Mouse (Mus musculus): ENCODE data around the gene Defb36. TPM values are rescaled to one million over a fixed set of nuclear protein-coding genes. Genes with fewer than 3 reads are reported as not detected.

Gene Defb36
- polyA plus RNA-seq (2015; fragmentation: Nextera tagmentation; extraction: Ambion mirVana) = not detected in 2 replicates

DNA sequence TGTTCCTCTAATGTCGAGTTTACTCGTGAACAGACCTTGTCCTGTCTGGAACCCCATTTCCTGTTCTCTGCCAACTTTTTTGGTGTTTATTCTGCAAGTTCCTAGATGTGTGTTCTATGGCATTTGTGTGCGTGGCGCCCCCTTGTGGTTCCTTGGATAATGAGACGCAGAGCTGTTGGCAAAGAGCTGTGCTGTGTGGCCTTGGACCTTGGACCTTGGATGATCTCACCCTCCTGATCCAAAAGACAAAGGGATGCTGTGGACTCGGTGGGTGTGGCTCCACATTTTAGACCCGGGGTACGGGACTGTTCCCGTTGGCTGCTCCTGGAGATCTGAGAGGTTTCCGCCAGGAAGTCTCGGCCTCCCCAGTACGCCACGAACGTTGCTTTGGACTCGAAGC, at the start of gene Defb36:
Gene Defb36 (plus strand): TSS at position 271 of the 400 bp plus-strand sequence.
- H3K9me3 ChIP-seq (replicated peaks) = no peaks in the 10 kb centered on the region
- no peaks in the 10 kb centered on the region for H3K27me3 ChIP-seq
- H3K4me2 ChIP-seq = no peak within 1 kb of the TSS
- H3K4me3 ChIP-seq (replicated peaks) = no peak within 1 kb of the TSS
- ATAC-seq (ENCODE audit: low read depth) (no peak), DNase-seq (no peak)
- no peaks in the 10 kb centered on the region for H3K4me1 ChIP-seq (replicated peaks)
- WGBS (ENCODE audit: insufficient replicate concordance) = 66% methylated on average over 15 of the region's 15 CpGs
- H3K27ac ChIP-seq = no peak within 1 kb of the TSS
- no peaks in the 10 kb centered on the region for H3K36me3 ChIP-seq
- no peak within 1 kb of the TSS for H3K9ac ChIP-seq

DNA sequence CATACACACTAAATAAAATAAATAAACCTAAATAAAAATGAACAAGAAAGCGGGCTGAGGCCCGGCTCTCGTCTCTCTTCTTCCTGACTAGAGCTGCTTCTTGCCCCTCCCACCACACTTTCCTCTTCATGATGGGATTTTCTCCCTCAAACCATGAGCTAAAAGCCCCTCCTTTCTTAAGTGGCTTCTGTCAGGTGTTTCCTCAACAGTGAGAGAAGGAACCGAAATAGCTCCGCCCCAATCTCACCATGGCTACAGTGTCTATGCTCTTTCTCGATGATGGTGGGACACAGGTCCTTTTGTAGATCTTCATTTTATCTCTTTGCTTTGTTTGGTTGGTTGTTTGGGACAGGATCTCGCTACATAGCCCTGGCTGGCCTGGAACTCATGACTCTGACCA, 47.5 kb upstream of the Defb36 start:
- DNase-seq = no peak
- no peak overlapping the region for H3K9ac ChIP-seq
- no peaks in the 10 kb centered on the region for H3K36me3 ChIP-seq
- WGBS (ENCODE audit: insufficient replicate concordance) = 60% methylated on average over 7 of the region's 7 CpGs
- ATAC-seq (ENCODE audit: low read depth) = no peak
- 0 out of 2 replicates have a peak, but pooled peaks cover 3% of the 10 kb centered on the region for H3K27me3 ChIP-seq
- no peaks in the 10 kb centered on the region for H3K4me1 ChIP-seq (replicated peaks)
- no peak overlapping the region for H3K27ac ChIP-seq
- H3K9me3 ChIP-seq (replicated peaks) = no peaks in the 10 kb centered on the region
- H3K4me2 ChIP-seq = no peak overlapping the region
- H3K4me3 ChIP-seq (replicated peaks) = no peak overlapping the region

DNA sequence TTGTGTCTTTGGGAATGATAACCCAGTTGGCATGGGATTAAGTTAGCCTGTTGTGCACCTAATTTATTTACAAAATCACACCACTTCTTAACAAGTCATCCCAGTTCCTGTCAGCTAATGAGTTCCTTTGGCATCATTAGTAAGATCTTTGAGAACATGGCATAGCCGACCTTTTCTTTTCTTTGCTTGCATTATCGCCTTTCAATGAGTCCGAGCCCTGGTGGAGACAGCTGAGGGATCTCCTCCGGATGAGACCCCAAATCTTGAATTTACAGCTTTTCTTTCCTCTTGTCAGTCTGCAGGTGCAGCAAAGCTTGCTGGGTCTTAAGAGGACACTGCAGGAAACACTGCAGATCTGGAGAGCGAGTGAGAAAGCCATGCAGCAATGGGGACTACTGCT, 35.1 kb upstream of the Defb36 start, which contains the start of gene Gm17416:
Gene Gm17416 (plus strand): TSS at position 301 of the 400 bp plus-strand sequence.
- H3K27ac ChIP-seq = no peak within 1 kb of the TSS
- H3K4me3 ChIP-seq (replicated peaks) = no peak within 1 kb of the TSS
- DNase-seq (no peak), ATAC-seq (ENCODE audit: low read depth) (no peak)
- H3K4me2 ChIP-seq = no peak within 1 kb of the TSS
- H3K36me3 ChIP-seq = no peaks in the 10 kb centered on the region
- 70% methylated on average over 5 of the region's 5 CpGs for WGBS (ENCODE audit: insufficient replicate concordance)
- no peaks in the 10 kb centered on the region for H3K27me3 ChIP-seq
- no peak within 1 kb of the TSS for H3K9ac ChIP-seq
- no peaks in the 10 kb centered on the region for H3K9me3 ChIP-seq (replicated peaks)
- H3K4me1 ChIP-seq (replicated peaks) = no peaks in the 10 kb centered on the region

DNA sequence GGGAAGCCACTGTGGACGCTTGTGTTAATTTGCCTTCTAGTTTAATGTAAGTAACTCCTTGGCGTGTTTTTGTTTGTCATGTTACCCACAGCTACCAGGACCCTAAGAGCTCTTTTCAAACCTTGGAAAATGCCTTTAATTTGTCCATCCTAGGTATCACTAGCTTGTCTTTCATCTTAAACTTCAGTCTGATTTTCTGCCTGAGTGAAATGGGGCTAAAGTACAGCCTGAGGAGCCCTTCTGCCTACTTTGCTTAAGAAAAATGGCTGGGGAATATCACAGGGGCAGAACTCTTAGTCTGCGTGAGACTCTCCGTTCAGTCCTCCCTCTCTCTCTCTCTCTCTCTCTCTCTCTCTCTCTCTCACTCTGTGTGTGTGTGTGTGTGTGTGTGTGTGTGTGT, 34.2 kb upstream of the Defb36 start:
- H3K36me3 ChIP-seq = no peaks in the 10 kb centered on the region
- no peak overlapping the region for H3K4me2 ChIP-seq
- no peak overlapping the region for H3K27ac ChIP-seq
- no peaks in the 10 kb centered on the region for H3K4me1 ChIP-seq (replicated peaks)
- no peak for ATAC-seq (ENCODE audit: low read depth)
- 60% methylated on average over 4 of the region's 4 CpGs for WGBS (ENCODE audit: insufficient replicate concordance)
- DNase-seq = no peak
- no peaks in the 10 kb centered on the region for H3K27me3 ChIP-seq
- H3K4me3 ChIP-seq (replicated peaks) = no peak overlapping the region
- no peak overlapping the region for H3K9ac ChIP-seq
- no peaks in the 10 kb centered on the region for H3K9me3 ChIP-seq (replicated peaks)

DNA sequence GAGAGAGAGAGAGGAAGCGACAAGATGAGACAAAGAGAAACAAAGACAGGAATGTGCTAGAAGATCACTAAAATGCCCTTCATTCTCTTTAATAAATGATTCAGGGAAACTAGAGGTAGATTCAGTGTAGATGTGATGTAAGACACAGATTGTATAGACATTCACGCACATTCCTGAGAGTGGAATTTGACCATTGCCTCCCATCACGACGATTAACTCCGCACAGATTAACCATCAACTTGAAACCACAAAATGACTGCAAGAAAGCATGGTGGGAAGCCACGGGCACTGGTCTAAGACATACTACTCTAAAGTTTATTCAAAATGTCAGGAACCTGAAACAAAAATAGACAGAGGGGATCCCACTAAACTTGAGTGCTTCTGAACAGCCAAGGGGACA, 33.8 kb upstream of the Defb36 start:
- DNase-seq (no peak), ATAC-seq (ENCODE audit: low read depth) (no peak)
- Histone ChIP-seq H3K9me3 (replicated peaks) (no peaks in the 10 kb centered on the region), H3K27me3 (no peaks in the 10 kb centered on the region), H3K27ac (no peak overlapping the region), H3K4me1 (replicated peaks) (no peaks in the 10 kb centered on the region), H3K4me2 (no peak overlapping the region), H3K36me3 (no peaks in the 10 kb centered on the region), H3K9ac (no peak overlapping the region), H3K4me3 (replicated peaks) (no peak overlapping the region)
- WGBS (ENCODE audit: insufficient replicate concordance) = 45% methylated on average over 6 of the region's 6 CpGs

DNA sequence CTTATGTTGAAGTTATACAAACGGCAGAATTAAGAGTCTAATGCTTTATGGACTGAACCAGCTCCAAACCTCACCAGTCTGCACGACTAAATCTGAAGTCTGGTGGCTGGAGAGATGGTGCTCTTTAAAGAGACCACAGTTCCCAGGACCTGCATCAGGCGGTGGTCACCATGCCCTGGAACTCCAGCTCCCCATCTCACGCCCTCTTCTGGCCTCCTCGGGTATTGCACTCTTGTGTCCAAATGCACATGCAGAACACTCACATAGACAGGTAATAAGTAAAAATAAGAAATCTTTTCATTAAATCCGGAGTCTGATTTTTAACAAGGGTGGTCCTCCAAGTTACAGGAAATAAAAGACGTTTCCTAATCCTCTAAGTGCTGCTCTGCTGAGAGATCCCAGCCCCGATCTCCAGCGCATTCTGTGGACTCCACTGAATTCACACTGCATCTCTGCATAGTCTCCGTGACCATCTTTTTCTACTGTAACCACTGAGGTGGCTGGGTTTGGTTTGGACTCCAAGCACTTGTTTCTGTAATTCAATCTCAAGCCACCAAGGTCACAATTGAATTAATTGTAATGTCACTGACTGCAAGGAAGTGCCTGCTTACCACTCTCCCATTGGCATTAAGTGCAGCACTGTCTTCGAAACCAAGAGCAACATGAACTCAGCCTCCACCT, 31.9 kb upstream of the Defb36 start, which contains the start of gene Defb21:
Gene Defb21 (plus strand): TSS at position 631 of the 681 bp plus-strand sequence.
- Histone ChIP-seq H3K36me3 (no peaks in the 10 kb centered on the region), H3K9me3 (replicated peaks) (no peaks in the 10 kb centered on the region), H3K9ac (no peak within 1 kb of the TSS), H3K27ac (no peak within 1 kb of the TSS), H3K4me3 (replicated peaks) (no peak within 1 kb of the TSS), H3K4me1 (replicated peaks) (no peaks in the 10 kb centered on the region), H3K4me2 (no peak within 1 kb of the TSS), H3K27me3 (no peaks in the 10 kb centered on the region)
- 45% methylated on average over 11 of the region's 11 CpGs for WGBS (ENCODE audit: insufficient replicate concordance)
- no peak for DNase-seq
- no peak for ATAC-seq (ENCODE audit: low read depth)

DNA sequence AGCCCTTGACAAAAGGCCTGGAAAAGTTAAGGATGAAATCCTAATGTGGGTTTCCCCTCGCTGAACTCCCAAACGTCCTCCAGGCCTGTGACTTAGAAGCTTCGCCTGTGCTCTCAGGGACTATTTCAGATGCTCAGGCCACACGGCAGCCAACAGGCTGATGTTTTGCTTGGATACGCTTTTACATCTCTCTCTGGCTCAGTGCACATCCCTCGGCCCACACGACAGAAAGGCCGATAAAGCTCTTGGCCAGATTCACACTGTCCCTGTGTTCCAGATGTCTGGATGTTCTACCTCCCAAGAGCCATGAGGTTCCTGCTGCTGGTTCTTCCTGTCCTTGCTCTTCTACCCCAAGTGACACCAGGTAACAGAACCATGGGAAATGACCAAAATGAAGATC, 30.6 kb upstream of the Defb36 start:
- H3K9me3 ChIP-seq (replicated peaks) = no peaks in the 10 kb centered on the region

DNA sequence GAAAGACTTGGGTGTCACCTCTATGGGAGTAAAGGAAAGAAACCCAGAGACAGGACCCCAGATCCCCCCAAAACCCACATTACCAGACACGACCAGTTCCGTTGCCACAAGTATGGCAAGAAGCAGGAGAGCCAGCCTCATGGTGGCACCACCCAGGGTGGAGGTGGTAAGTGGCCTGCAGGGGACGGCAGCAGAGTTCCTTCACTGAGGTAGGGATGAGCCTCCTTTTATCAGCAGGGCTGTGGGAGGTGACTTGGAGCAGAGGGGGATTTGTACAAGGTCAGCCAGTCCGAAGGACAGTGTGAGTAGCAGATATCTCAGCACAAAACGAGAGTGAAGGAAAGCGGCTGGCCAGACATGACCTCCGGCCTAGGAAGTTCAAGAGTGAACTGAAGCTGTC, 24.0 kb upstream of the Defb36 start, which contains the start of gene Defb19:
Gene Defb19 (minus strand): TSS at position 206 of the 400 bp plus-strand sequence.
- ATAC-seq (ENCODE audit: low read depth) (no peak), DNase-seq (no peak)
- Histone ChIP-seq H3K36me3 (no peaks in the 10 kb centered on the region), H3K4me2 (no peak within 1 kb of the TSS), H3K9me3 (replicated peaks) (no peaks in the 10 kb centered on the region), H3K4me1 (replicated peaks) (no peaks in the 10 kb centered on the region), H3K27ac (no peak within 1 kb of the TSS), H3K4me3 (replicated peaks) (no peak within 1 kb of the TSS), H3K27me3 (no peaks in the 10 kb centered on the region), H3K9ac (no peak within 1 kb of the TSS)
- 55% methylated on average over 7 of the region's 7 CpGs for WGBS (ENCODE audit: insufficient replicate concordance)

More for the DNA sequence above, 30.6 kb upstream of the Defb36 start:
- H3K4me2 ChIP-seq = no peak overlapping the region
- DNase-seq = no peak
- H3K9ac ChIP-seq = no peak overlapping the region
- H3K4me3 ChIP-seq (replicated peaks) = no peak overlapping the region
- 68% methylated on average over 8 of the region's 8 CpGs for WGBS (ENCODE audit: insufficient replicate concordance)
- no peaks in the 10 kb centered on the region for H3K4me1 ChIP-seq (replicated peaks)
- H3K27me3 ChIP-seq = no peaks in the 10 kb centered on the region
- no peaks in the 10 kb centered on the region for H3K36me3 ChIP-seq
- ATAC-seq (ENCODE audit: low read depth) = no peak
- no peak overlapping the region for H3K27ac ChIP-seq

DNA sequence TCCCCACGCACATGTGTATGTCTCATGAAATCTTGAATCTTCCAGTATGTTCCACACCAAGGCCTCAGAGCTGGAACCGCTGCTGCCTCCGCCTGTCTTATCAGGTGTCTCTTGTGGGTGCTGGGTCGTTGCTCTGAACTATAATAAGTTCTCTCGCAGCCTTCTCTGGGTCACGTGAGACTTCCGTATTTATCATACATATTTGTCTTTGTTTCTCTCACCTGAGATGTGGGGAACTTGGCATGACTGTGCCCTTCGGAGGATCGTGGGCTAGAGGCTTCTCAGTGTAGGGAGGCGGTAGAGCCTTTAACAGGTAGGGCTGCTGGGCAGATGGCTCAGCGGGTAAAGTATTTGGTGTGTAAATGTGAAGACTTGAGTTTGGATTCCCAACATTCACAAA, 23.5 kb upstream of the Defb36 start:
- no peak for ATAC-seq (ENCODE audit: low read depth)
- 59% methylated on average over 11 of the region's 11 CpGs for WGBS (ENCODE audit: insufficient replicate concordance)
- H3K9me3 ChIP-seq (replicated peaks) = no peaks in the 10 kb centered on the region

DNA sequence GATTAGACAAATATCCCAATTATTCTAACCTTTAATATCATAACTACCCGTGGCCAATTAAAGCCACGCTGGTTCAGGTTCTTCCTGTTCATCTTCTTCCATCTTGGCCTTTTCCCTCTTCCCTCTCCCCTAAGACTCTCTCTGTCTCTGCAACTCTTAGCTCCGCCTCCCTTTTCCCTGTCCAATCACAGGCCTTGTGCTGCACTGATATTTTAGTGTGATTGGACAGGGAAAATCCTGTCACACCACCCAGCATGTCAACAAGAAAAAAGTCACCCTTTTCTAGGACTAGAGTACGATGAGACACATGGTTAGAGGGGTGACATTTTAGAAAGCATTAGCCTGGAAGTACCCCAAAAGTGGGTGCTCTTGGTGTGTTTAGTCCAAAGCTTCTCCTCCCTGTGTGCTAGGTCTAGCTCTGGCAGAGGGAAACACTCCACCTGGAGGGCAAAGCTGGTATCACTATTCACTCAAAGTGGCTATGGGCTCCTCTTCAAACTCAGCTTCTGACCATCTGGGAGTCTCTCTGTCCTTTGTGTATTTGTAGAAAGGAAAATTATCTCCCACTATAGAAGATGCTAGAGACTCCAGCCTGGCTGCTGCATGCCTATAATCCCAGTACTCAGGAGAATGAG, 17.1 kb upstream of the Defb36 start:
- Histone ChIP-seq H3K4me2 (no peak overlapping the region), H3K4me3 (replicated peaks) (no peak overlapping the region), H3K27ac (no peak overlapping the region), H3K9me3 (replicated peaks) (no peaks in the 10 kb centered on the region), H3K4me1 (replicated peaks) (no peaks in the 10 kb centered on the region), H3K9ac (no peak overlapping the region), H3K36me3 (no peaks in the 10 kb centered on the region), H3K27me3 (no peaks in the 10 kb centered on the region)
- ATAC-seq (ENCODE audit: low read depth) = no peak
- WGBS (ENCODE audit: insufficient replicate concordance) = 55% methylated on average over 4 of the region's 4 CpGs
- no peak for DNase-seq

More for the DNA sequence above, 23.5 kb upstream of the Defb36 start:
- Histone ChIP-seq H3K27ac (no peak overlapping the region), H3K36me3 (no peaks in the 10 kb centered on the region), H3K4me1 (replicated peaks) (no peaks in the 10 kb centered on the region), H3K4me3 (replicated peaks) (no peak overlapping the region), H3K27me3 (no peaks in the 10 kb centered on the region), H3K4me2 (no peak overlapping the region), H3K9ac (no peak overlapping the region)
- DNase-seq = no peak

DNA sequence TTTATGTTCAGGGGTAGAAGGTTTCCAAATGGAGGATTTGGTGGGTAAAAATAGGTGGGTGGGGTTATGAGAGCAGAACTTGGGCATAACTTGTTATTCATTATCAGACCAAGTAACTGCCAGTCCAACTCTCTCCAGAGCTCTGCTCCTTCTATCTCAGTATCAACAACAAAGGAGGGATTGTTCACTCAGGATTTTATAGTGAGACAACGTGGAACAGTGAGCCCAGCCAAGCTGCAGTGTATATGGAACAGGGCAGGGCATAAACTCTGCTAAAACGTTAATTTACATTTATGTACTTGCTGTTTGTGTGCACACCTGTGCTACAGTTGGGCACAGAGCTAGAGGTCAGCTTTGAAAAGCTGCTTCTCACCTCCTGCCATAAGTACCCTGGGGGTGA, 15.7 kb upstream of the Defb36 start:
- no peaks in the 10 kb centered on the region for H3K36me3 ChIP-seq
- no peak overlapping the region for H3K4me3 ChIP-seq (replicated peaks)
- H3K27me3 ChIP-seq = no peaks in the 10 kb centered on the region
- no peak for ATAC-seq (ENCODE audit: low read depth)
- WGBS (ENCODE audit: insufficient replicate concordance) = 35% methylated on average over 2 of the region's 2 CpGs
- no peak overlapping the region for H3K27ac ChIP-seq
- DNase-seq = no peak
- H3K9me3 ChIP-seq (replicated peaks) = no peaks in the 10 kb centered on the region
- H3K4me2 ChIP-seq = no peak overlapping the region
- H3K9ac ChIP-seq = no peak overlapping the region
- no peaks in the 10 kb centered on the region for H3K4me1 ChIP-seq (replicated peaks)

DNA sequence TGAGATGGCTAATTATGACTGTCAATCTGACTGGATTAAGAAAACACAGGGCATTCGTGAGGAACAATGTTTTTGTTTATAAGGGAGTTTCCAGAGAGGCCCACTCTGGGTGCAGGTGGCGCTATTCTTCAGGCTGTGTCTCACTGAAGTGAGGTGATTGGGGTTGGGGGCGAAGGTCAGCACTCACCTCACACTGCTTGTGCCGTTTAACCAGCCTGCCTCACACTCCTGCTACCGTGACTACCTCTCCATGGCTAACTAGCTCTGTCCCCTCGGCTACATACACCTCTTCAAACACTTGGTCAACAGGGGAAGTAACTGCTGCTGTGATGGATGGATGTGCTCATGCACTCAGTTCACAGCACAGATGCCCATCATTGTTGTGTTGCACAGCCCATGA, 15.1 kb upstream of the Defb36 start:
- Histone ChIP-seq H3K36me3 (no peaks in the 10 kb centered on the region), H3K27me3 (no peaks in the 10 kb centered on the region), H3K4me3 (replicated peaks) (no peak overlapping the region), H3K9me3 (replicated peaks) (no peaks in the 10 kb centered on the region), H3K4me2 (no peak overlapping the region), H3K4me1 (replicated peaks) (no peaks in the 10 kb centered on the region), H3K9ac (no peak overlapping the region), H3K27ac (no peak overlapping the region)
- no peak for ATAC-seq (ENCODE audit: low read depth)
- 53% methylated on average over 6 of the region's 6 CpGs for WGBS (ENCODE audit: insufficient replicate concordance)
- no peak for DNase-seq
